Mouse (Mus musculus): Measurements from ENCODE around the gene Msi2. TPM values are rescaled to one million over a fixed set of nuclear protein-coding genes. Genes with fewer than 3 reads are reported as not detected.

The Msi2 gene
- polyA plus RNA-seq, 1 experiment, result 69.3 TPM

DNA sequence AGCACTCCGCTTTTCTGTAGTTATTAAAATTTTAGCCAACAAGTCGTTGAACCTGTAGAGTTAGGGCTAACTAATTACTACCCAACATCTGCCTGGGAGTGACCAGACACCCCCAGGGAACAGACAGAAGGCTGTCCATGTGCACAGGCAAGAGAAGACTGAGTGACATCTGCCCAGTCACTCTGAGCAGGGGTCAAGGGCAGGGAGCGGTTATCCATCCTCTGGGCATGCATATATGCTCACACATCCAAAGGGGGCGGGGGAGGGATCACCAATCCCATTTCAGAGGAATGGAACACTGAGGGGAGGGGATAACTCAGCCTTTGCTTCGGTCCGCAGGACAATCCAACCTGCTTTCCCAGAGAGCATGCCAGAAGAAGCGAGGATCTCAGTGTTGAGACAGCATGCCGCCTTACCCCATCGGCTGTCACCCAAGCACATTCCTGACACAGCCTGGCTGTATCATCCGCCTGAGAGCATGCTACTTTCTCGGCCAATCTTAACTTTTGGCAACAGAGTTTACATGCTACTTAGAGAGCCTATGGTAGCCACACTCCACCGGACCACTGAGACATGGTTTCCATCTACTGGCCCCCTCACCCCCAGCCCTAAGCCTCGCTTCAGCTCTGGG is 179.5 kb downstream of the Msi2 start:
- Histone ChIP-seq H3K27me3 (ENCODE audit: control insufficient read depth, insufficient read depth, low read length) (no peaks in the 10 kb centered on the region), H3K4me1 (ENCODE audit: control insufficient read depth, insufficient read depth, low read length) (no peaks in the 10 kb centered on the region), H3K36me3 (ENCODE audit: control insufficient read depth, insufficient read depth, low read length) (no peaks in the 10 kb centered on the region), H3K4me3 (ENCODE audit: control insufficient read depth, low read depth, low read length) (no peak overlapping the region), H3K27ac (ENCODE audit: control insufficient read depth, insufficient read depth, low read depth, low read length) (no peak overlapping the region)
- no peak for TF ChIP-seq POLR2A (IDR thresholded peaks at IDR 0.05; ENCODE audit: control insufficient read depth, low read depth, low read length)
- TF ChIP-seq CTCF (IDR thresholded peaks at IDR 0.05; ENCODE audit: control insufficient read depth, insufficient read depth, insufficient replicate concordance, low read depth, low read length), result no peak

DNA sequence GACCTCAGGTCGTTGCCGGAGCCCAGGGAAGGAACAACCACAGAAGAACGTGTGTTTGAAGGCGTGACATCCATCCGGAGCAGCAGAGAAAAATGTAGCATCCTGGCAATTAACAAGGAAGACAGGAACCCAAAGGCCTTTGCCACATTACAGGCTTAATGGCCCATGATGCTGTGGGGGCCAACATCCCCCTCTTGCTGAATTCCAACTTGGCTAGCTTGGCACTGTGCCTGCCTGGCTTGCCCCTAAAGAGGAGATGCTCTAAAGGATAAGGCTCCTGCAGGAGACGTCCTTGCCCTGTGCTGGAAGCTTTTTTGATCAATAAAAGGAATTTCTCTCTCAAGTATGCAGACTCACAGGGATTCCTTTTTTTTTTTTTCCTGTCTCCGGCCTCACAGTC is 181.0 kb downstream of the Msi2 start:
- H3K27ac ChIP-seq (ENCODE audit: control insufficient read depth, insufficient read depth, low read depth, low read length), result no peak overlapping the region
- H3K36me3 ChIP-seq (ENCODE audit: control insufficient read depth, insufficient read depth, low read length), result no peaks in the 10 kb centered on the region
- no peak for TF ChIP-seq POLR2A (IDR thresholded peaks at IDR 0.05; ENCODE audit: control insufficient read depth, low read depth, low read length)
- TF ChIP-seq CTCF (IDR thresholded peaks at IDR 0.05; ENCODE audit: control insufficient read depth, insufficient read depth, insufficient replicate concordance, low read depth, low read length), result no peak
- no peaks in the 10 kb centered on the region for H3K4me1 ChIP-seq (ENCODE audit: control insufficient read depth, insufficient read depth, low read length)
- no peak overlapping the region for H3K4me3 ChIP-seq (ENCODE audit: control insufficient read depth, low read depth, low read length)
- no peaks in the 10 kb centered on the region for H3K27me3 ChIP-seq (ENCODE audit: control insufficient read depth, insufficient read depth, low read length)

- Histone ChIP-seq H3K4me1 (ENCODE audit: control insufficient read depth, insufficient read depth, low read length) (no peaks in the 10 kb centered on the region), H3K4me3 (ENCODE audit: control insufficient read depth, low read depth, low read length) (no peak overlapping the region), H3K27me3 (ENCODE audit: control insufficient read depth, insufficient read depth, low read length) (no peaks in the 10 kb centered on the region), H3K27ac (ENCODE audit: control insufficient read depth, insufficient read depth, low read depth, low read length) (no peak overlapping the region), H3K36me3 (ENCODE audit: control insufficient read depth, insufficient read depth, low read length) (no peaks in the 10 kb centered on the region)
- no peak for TF ChIP-seq POLR2A (IDR thresholded peaks at IDR 0.05; ENCODE audit: control insufficient read depth, low read depth, low read length)
- TF ChIP-seq CTCF (IDR thresholded peaks at IDR 0.05; ENCODE audit: control insufficient read depth, insufficient read depth, insufficient replicate concordance, low read depth, low read length), result no peak
Measured at GRCm38 (mm10) chr11:88536861-88537260, 181.5 kb downstream of the Msi2 start.

- TF ChIP-seq POLR2A (IDR thresholded peaks at IDR 0.05; ENCODE audit: control insufficient read depth, low read depth, low read length) (no peak), CTCF (IDR thresholded peaks at IDR 0.05; ENCODE audit: control insufficient read depth, insufficient read depth, insufficient replicate concordance, low read depth, low read length) (no peak)
- no peak overlapping the region for H3K27ac ChIP-seq (ENCODE audit: control insufficient read depth, insufficient read depth, low read depth, low read length)
- H3K4me3 ChIP-seq (ENCODE audit: control insufficient read depth, low read depth, low read length), result no peak overlapping the region
- no peaks in the 10 kb centered on the region for H3K27me3 ChIP-seq (ENCODE audit: control insufficient read depth, insufficient read depth, low read length)
- no peaks in the 10 kb centered on the region for H3K4me1 ChIP-seq (ENCODE audit: control insufficient read depth, insufficient read depth, low read length)
- H3K36me3 ChIP-seq (ENCODE audit: control insufficient read depth, insufficient read depth, low read length), result no peaks in the 10 kb centered on the region
Measured at GRCm38 (mm10) chr11:88534331-88534929, 183.9 kb downstream of the Msi2 start.

DNA sequence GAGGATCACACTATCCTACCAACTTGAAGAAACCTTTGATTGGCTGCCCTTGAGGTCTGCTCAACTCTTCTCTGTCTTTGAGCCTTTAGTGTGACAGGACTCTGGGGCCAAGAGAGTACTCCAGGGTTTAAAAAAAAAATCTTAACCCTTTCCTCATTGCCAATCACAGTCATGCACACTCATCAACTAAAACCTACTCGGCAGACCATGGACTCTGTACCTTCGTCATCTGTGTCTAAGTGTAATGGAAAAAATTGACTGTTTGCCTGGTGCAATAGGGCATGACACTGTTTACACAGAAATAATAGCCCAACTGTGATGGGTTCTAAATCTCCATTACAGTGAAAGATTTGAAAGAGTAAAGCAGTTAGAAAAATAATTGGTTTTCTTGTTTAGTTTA is 186.3 kb downstream of the Msi2 start:
- Histone ChIP-seq H3K36me3 (ENCODE audit: control insufficient read depth, insufficient read depth, low read length) (no peaks in the 10 kb centered on the region), H3K4me1 (ENCODE audit: control insufficient read depth, insufficient read depth, low read length) (peaks cover 3% of the 10 kb centered on the region), H3K27me3 (ENCODE audit: control insufficient read depth, insufficient read depth, low read length) (no peaks in the 10 kb centered on the region), H3K27ac (ENCODE audit: control insufficient read depth, insufficient read depth, low read depth, low read length) (no peak overlapping the region), H3K4me3 (ENCODE audit: control insufficient read depth, low read depth, low read length) (no peak overlapping the region)
- TF ChIP-seq POLR2A (IDR thresholded peaks at IDR 0.05; ENCODE audit: control insufficient read depth, low read depth, low read length), result no peak
- no peak for TF ChIP-seq CTCF (IDR thresholded peaks at IDR 0.05; ENCODE audit: control insufficient read depth, insufficient read depth, insufficient replicate concordance, low read depth, low read length)

DNA sequence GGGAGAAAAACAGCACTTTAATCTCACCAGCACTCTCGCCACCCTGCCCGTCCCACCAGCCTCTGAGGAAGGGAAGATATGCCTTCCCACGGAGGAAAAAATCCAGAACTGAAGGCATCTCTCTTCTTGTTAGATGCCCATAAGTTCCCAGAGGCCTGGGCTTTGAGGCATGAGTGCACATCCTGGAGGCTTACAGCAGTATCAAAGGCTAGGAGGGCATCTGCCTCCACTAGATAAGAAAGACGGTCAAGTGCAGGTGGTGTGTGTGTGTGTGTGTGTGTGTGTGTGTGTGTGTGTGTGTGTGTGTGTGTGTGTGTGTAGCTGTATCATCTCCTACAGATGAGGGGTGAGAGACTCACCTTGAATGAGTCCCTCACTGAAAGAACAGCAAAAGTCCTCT is 188.3 kb downstream of the Msi2 start:
- peaks cover 7% of the 10 kb centered on the region for H3K4me1 ChIP-seq (ENCODE audit: control insufficient read depth, insufficient read depth, low read length)
- H3K36me3 ChIP-seq (ENCODE audit: control insufficient read depth, insufficient read depth, low read length), result no peaks in the 10 kb centered on the region
- no peaks in the 10 kb centered on the region for H3K27me3 ChIP-seq (ENCODE audit: control insufficient read depth, insufficient read depth, low read length)
- no peak overlapping the region for H3K27ac ChIP-seq (ENCODE audit: control insufficient read depth, insufficient read depth, low read depth, low read length)
- TF ChIP-seq POLR2A (IDR thresholded peaks at IDR 0.05; ENCODE audit: control insufficient read depth, low read depth, low read length) (no peak), CTCF (IDR thresholded peaks at IDR 0.05; ENCODE audit: control insufficient read depth, insufficient read depth, insufficient replicate concordance, low read depth, low read length) (no peak)
- no peak overlapping the region for H3K4me3 ChIP-seq (ENCODE audit: control insufficient read depth, low read depth, low read length)

DNA sequence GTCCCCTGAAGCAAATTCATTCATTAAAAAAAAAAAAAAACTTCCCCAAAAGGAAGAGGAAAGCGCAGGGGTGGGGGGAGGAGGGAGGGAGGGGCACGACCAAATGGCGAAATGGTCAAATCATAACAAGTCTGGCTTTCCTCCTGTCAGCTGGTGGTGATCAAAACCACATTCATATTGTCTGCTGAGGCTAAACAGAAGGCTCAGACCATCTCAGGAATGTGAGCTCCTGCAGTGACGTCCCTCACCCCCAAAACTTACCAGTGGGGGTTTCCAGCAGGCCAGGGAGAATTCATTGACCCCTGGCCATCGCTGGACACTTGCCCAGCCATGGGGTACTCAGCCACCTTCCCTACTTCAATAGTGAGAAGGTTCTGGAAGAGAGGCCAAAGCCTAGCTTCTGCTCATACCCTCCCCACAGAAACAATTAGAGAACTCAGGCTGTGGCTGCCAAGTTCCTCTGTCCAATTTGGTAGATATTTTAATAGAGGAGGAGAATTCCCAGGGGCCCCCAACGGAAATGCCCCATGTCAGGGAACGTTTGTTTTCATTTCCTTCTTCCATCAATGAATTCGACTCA is 189.7 kb downstream of the Msi2 start:
- Histone ChIP-seq H3K36me3 (ENCODE audit: control insufficient read depth, insufficient read depth, low read length) (no peaks in the 10 kb centered on the region), H3K4me3 (ENCODE audit: control insufficient read depth, low read depth, low read length) (no peak overlapping the region), H3K27ac (ENCODE audit: control insufficient read depth, insufficient read depth, low read depth, low read length) (no peak overlapping the region), H3K4me1 (ENCODE audit: control insufficient read depth, insufficient read depth, low read length) (peaks cover 14% of the 10 kb centered on the region), H3K27me3 (ENCODE audit: control insufficient read depth, insufficient read depth, low read length) (no peaks in the 10 kb centered on the region)
- no peak for TF ChIP-seq CTCF (IDR thresholded peaks at IDR 0.05; ENCODE audit: control insufficient read depth, insufficient read depth, insufficient replicate concordance, low read depth, low read length)
- TF ChIP-seq POLR2A (IDR thresholded peaks at IDR 0.05; ENCODE audit: control insufficient read depth, low read depth, low read length), result no peak
